Mouse (Mus musculus) C2C12 (cell line): ENCODE measurements around the gene Wdsub1.

ENCODE experiments used
- CTCF ChIP-seq: IDR thresholded peaks from one replicate; pipeline ENCODE4 v1.5.1; 2011; ENCODE audit not compliant: control insufficient read depth, insufficient read depth, insufficient read length
- MAX ChIP-seq: IDR thresholded peaks from one replicate; pipeline ENCODE4 v1.6.1; 2011; ENCODE audit warnings: mild to moderate bottlenecking, control low read depth
- MYOD1 ChIP-seq: IDR thresholded peaks from one replicate; pipeline ENCODE4 v1.6.1; 2011; ENCODE audit warnings: low read depth; ENCODE audit not compliant: control insufficient read depth, insufficient read length
- MYOG ChIP-seq: IDR thresholded peaks from one replicate; pipeline ENCODE4 v1.6.1; 2011; ENCODE audit not compliant: control insufficient read depth, insufficient read length; ENCODE audit errors: extremely low read depth
- USF1 ChIP-seq: IDR thresholded peaks from one replicate; pipeline ENCODE4 v1.6.1; 2011; ENCODE audit warnings: low read depth, mild to moderate bottlenecking, control low read depth, moderate library complexity

- TF ChIP-seq CTCF (no peak), MYOD1 (no peak), MAX (no peak), USF1 (no peak), MYOG (no peak)
Observed at GRCm38 (mm10) chr2:59878221-59878620, 4.2 kb downstream of the Wdsub1 start.
